Mouse (Mus musculus) myocyte (in vitro differentiated cells): Measurements from ENCODE around the gene Tm4sf5.

Experiments used
- CEBPB ChIP-seq: IDR thresholded peaks from 2 replicates; pipeline ENCODE4 v1.6.1; 2011; ENCODE audit warnings: mild to moderate bottlenecking, moderate library complexity; ENCODE audit not compliant: poor library complexity, insufficient read depth, severe bottlenecking
- E2F4 ChIP-seq: IDR thresholded peaks from one replicate; pipeline ENCODE4 v1.6.1; 2011; ENCODE audit warnings: mild to moderate bottlenecking, control low read depth, moderate library complexity; ENCODE audit not compliant: insufficient read depth
- MAX ChIP-seq: IDR thresholded peaks from one replicate; pipeline ENCODE4 v1.6.1; 2011; ENCODE audit warnings: low read depth, mild to moderate bottlenecking, control low read depth
- MYOD1 ChIP-seq, 3 experiments: IDR thresholded peaks; one replicate each; pipeline ENCODE4 v1.6.1; 2011; ENCODE audit warnings: control low read depth in 2 of 3, low read depth in 2 of 3, mild to moderate bottlenecking in 2 of 3, moderate library complexity in 1 of 3; ENCODE audit not compliant: insufficient read length in 2 of 3, control insufficient read depth in 1 of 3
- MYOG ChIP-seq, 3 experiments: IDR thresholded peaks; one replicate each; pipeline ENCODE4 v1.6.1; 2011; ENCODE audit warnings: control low read depth in 2 of 3, low read depth in 2 of 3, mild to moderate bottlenecking in 2 of 3; ENCODE audit not compliant: insufficient read length in 2 of 3, control insufficient read depth in 1 of 3, insufficient read depth in 1 of 3
- POLR2A ChIP-seq: IDR thresholded peaks from one replicate; pipeline ENCODE4 v1.6.1; 2011; ENCODE audit warnings: low read depth, mild to moderate bottlenecking, control low read depth, moderate library complexity; ENCODE audit not compliant: insufficient read length
- POLR2AphosphoS2 ChIP-seq: IDR thresholded peaks from one replicate; pipeline ENCODE4 v1.6.1; 2011; ENCODE audit warnings: low read depth, control low read depth; ENCODE audit not compliant: insufficient read length
- REST ChIP-seq: IDR thresholded peaks from one replicate; pipeline ENCODE4 v1.6.1; 2011; ENCODE audit warnings: mild to moderate bottlenecking, control low read depth, moderate library complexity; ENCODE audit not compliant: insufficient read depth, insufficient read length
- SRF ChIP-seq: IDR thresholded peaks from one replicate; pipeline ENCODE4 v1.6.1; 2011; ENCODE audit warnings: low read depth; ENCODE audit not compliant: control insufficient read depth, insufficient read length
- TCF12 ChIP-seq: IDR thresholded peaks from one replicate; pipeline ENCODE4 v1.6.1; 2011; ENCODE audit warnings: mild to moderate bottlenecking, control low read depth; ENCODE audit not compliant: poor library complexity, insufficient read depth, severe bottlenecking
- TCF3 ChIP-seq: IDR thresholded peaks from one replicate; pipeline ENCODE4 v1.6.1; 2011; ENCODE audit warnings: low read depth, control low read depth; ENCODE audit not compliant: insufficient read length
- USF1 ChIP-seq: IDR thresholded peaks from one replicate; pipeline ENCODE4 v1.6.1; 2011; ENCODE audit warnings: low read depth, mild to moderate bottlenecking, control low read depth, moderate library complexity

DNA sequence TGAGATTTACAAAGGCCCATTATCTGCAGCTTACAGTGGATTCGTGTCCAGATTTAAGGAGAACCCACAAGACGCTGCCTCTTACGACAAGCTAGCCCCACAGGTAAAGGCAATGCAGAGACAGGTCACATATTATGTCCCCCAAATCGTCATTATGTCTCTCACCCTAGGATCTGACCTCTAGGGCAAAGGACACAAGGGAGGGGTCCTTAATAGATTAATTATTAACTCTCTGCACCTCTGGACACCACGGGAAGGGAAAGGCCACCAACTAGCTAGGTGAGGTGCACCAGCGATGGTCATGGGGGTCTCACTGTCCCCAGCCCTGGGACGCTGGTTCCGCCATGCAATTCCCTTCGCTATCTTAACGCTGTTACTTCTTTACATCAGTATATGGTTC lies 13.9 kb downstream of the Tm4sf5 start, which contains the start of gene Gltpd2:
- TF ChIP-seq MAX: no peak
- TF ChIP-seq POLR2A: no peak
- no peak for TF ChIP-seq CEBPB
- no peak for TF ChIP-seq TCF12
- TF ChIP-seq MYOG (IDR thresholded peaks at IDR 0.05; ENCODE audit: control insufficient read depth in 1 of 3, insufficient read depth in 1 of 3, insufficient read length in 2 of 3, low read depth in 2 of 3): no peak
- TF ChIP-seq MYOD1 (IDR thresholded peaks at IDR 0.05; ENCODE audit: control insufficient read depth in 1 of 3, insufficient read length in 2 of 3, low read depth in 2 of 3): no peak
- no peak for TF ChIP-seq E2F4
- TF ChIP-seq USF1: no peak
- no peak for TF ChIP-seq POLR2AphosphoS2
- no peak for TF ChIP-seq REST
- no peak for TF ChIP-seq TCF3
- no peak for TF ChIP-seq SRF
